Mouse (Mus musculus): ENCODE data around the gene Cks2. TPM values are rescaled to one million over a fixed set of nuclear protein-coding genes. Genes with fewer than 3 reads are reported as not detected.

Cks2 gene
- 23.2 to 28.7 TPM (median 26.7 TPM) in 4 replicates for total RNA-seq (2023)

DNA sequence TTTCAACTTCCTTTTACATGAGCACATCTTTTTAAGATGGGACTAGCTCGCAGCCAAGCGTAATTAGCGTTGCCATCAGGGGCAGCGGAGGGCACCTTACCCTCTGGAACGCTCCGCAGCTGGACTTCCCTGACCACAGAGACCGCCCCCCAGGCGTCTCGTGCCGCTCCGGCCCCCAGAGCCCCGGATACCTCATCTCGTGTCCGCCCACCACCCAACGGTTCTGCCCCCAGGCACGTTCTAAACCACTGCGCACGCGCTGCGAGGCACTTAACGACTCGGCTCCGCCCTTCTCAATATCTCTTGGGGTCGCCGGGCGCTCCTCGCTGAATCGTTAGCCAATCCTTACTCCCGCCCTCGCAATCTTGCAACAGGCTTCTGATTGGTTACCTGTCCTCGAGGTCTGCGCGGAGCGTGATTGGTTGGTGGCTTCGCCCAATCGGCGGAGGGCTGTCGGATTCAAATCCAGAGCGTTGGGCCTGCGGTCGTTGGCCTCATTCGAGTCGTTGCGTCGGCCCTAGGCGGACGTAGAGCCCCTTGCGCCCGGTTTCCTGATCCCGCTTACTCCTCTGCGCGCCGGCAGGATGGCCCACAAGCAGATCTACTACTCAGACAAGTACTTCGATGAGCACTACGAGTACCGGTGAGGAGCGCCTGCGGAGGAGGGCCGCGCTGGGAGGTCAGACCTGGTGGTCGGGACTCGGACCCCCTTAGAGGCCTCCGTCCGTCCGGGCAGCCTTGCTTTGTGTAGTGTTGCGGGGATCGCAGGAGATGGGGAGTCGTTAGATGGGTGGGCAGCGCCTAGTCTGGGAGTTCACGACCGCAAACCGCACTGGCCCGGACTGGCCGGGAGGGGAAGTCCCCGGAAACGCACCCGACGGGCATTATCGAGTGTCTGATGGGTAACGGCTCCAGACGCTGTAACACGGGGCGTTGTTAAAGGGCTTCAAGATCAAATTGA, at the start of gene Cks2:
Cks2 (plus strand) TSS at position 404 of the 961 bp plus-strand sequence.

DNA sequence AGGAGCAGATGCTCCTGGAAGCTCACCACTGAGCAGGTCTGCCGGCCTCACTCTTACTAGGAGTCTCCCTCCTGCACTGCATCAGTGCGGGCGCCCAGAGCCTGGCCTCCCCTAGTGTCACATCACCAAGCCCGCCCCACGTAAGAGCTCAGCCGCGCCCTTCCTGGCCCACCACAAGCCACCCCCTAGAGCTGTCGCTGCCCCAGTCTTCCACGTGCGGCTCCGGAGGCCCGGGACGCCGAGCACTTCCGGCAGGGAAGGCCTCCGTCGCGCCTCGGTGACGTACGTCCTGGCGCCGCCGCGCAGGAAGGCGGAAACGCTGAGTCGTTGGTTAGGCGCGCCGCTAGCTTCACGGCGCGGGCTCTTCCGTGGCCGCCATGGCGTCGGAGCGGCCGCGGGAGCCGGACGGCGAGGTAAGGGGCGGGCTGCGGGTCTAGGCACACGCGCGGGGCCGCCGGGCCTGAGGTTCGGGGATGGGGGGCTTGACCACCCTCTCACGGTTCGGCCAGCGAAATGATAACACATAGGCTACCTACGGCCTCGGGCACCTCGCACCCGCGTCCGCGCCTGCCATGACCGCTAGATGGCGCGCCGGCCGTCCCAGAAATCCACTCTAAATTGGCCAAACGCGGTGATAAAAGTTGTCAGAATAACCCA, 6.5 kb downstream of the Cks2 start, which contains the start of gene Secisbp2:
Secisbp2 (plus strand) TSS at position 290 of the 657 bp plus-strand sequence.

Other genes starting within 250 kb of the Cks2 start
- gene S1pr3, start 236.6 kb upstream of the Cks2 start, total RNA-seq (2023): 59.1 to 72.1 TPM (median 64.4 TPM) in 4 replicates
- gene Shc3, start 75.8 kb upstream of the Cks2 start, total RNA-seq (2023): not detected in 4 replicates
- 57.7 to 64.2 TPM (median 62.5 TPM) in 4 replicates for gene Secisbp2, start 6.5 kb downstream of the Cks2 start, total RNA-seq (2023)
- gene Sema4d, start 148.5 kb downstream of the Cks2 start, total RNA-seq (2023): 236 to 265 TPM (median 260 TPM) in 4 replicates
- gene Gadd45g, start 201.4 kb downstream of the Cks2 start, total RNA-seq (2023): 21.2 to 31.0 TPM (median 23.9 TPM) in 4 replicates

All from B cell, adult 62 days (primary cell).